ENCODE assay signal across 14 mouse cellular contexts in the genomic region with DNA sequence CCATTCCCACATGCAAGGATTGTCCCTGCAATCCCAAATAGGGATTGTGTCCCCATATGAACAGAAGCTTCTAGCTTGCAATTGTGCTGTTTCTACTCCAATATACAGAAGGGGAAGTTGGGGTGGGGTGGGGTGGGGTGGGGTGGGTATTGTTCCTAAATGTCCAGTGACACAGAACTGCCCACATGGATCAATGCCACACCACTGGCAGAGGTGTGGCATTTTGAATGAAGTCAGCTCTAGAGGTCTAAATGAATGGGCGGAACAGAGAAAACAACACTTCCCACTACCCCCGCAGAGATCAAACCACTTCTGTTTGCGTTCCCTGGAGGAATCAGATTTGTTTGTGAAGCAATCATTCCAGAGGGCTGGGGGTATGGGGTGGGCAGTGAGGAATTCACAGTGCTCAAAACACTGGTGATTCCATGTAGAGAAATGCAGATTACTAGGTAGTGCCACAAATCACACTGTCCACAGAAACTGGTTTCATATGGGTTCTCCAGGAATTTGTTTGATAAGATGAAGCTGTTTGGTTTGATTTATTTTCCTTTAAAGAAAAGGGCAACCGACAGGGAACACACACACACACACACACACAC.
DNase-seq lines count a peak whose midpoint lies in the region; ATAC-seq lines count a peak whose summit lies in the region.
"Had no signal": no experiment of that assay in that cellular context is flagged by ENCODE, and none has a peak within 500 bp of the region (broad histone marks: within the 10 kb centered on the region; RNA-seq: fewer than 3 reads in every experiment).

No protein-coding gene starts in this region.

- peak; percentile 53; the same call in 1 of the 2 replicates for ATAC-seq in kidney, embryonic 16.5 days (ENCODE audit: low FRiP score, low TSS enrichment)
- no peak for ATAC-seq in embryonic facial prominence, embryonic 11.5 days (replicated peaks; ENCODE audit: insufficient number of reproducible peaks, low FRiP score, low TSS enrichment, low read depth)
- peak; percentile 57 for ATAC-seq in granulocyte monocyte progenitor cell, adult 5-6 weeks (replicated peaks; ENCODE audit: poor library complexity, severe bottlenecking)
- ATAC-seq: forebrain, embryonic 13.5 days had no signal

- 23% methylated on average over 4 of the region's 4 CpGs for WGBS in kidney, embryonic 16.5 days
- 30% methylated on average over 4 of the region's 4 CpGs for WGBS in embryonic facial prominence, embryonic 11.5 days

- H3K4me1 ChIP-seq in kidney, embryonic 16.5 days (ENCODE audit: insufficient read depth, low read length), result peaks cover 13% of the 10 kb centered on the region
- H3K4me1 ChIP-seq in embryonic facial prominence, embryonic 11.5 days (ENCODE audit: control insufficient read depth, insufficient read depth, low read length), result no peaks in the 10 kb centered on the region

- H3K27ac ChIP-seq in kidney, embryonic 16.5 days (ENCODE audit: low read length), result no peak overlapping the region
- no peak overlapping the region for H3K27ac ChIP-seq in embryonic facial prominence, embryonic 11.5 days (replicated peaks; ENCODE audit: low read depth, low read length)
- H3K27ac ChIP-seq: embryonic facial prominence, embryonic 15.5 days; forebrain, embryonic 13.5 days; heart, adult 2 months; midbrain, embryonic 15.5 days had no signal

- no peaks in the 10 kb centered on the region for H3K27me3 ChIP-seq in kidney, embryonic 16.5 days (ENCODE audit: insufficient read depth, low read length)
- H3K27me3 ChIP-seq in embryonic facial prominence, embryonic 11.5 days (ENCODE audit: control insufficient read depth, insufficient read depth, low read length), result no peaks in the 10 kb centered on the region
- H3K27me3 ChIP-seq: CH12.LX; embryonic facial prominence, embryonic 15.5 days; forebrain, embryonic 13.5 days; midbrain, embryonic 15.5 days had no signal

- H3K9me3 ChIP-seq in kidney, embryonic 16.5 days (ENCODE audit: low read length), result no peaks in the 10 kb centered on the region
- no peaks in the 10 kb centered on the region for H3K9me3 ChIP-seq in embryonic facial prominence, embryonic 11.5 days (replicated peaks; ENCODE audit: control insufficient read depth, low read length)
- H3K9me3 ChIP-seq: embryonic facial prominence, embryonic 15.5 days; forebrain, embryonic 13.5 days; midbrain, embryonic 15.5 days had no signal

- no peak overlapping the region for H3K9ac ChIP-seq in kidney, embryonic 16.5 days (replicated peaks; ENCODE audit: low read length)
- H3K9ac ChIP-seq in embryonic facial prominence, embryonic 11.5 days (replicated peaks; ENCODE audit: low read length), result no peak overlapping the region
- H3K9ac ChIP-seq: embryonic facial prominence, embryonic 15.5 days; forebrain, embryonic 13.5 days; midbrain, embryonic 15.5 days had no signal

- DNase-seq in kidney, postnatal 4 days, result no peak
- peak; percentile 18 for DNase-seq in embryonic facial prominence, embryonic 11.5 days (ENCODE audit: low spot score)
- peak; percentile 21 for DNase-seq in neural tube, embryonic 10.5 days (ENCODE audit: extremely low spot score, low spot score)
- no peak for DNase-seq in testis, postnatal 14 days (ENCODE audit: low spot score)
- no peak for DNase-seq in T-cell, adult 2 months (ENCODE audit: low spot score)
- DNase-seq: cerebellum, adult 2 months; heart, adult 2 months; heart, postnatal 14 days had no signal

- H3K4me3 ChIP-seq in kidney, embryonic 16.5 days (ENCODE audit: low read length), result no peak overlapping the region
- H3K4me3 ChIP-seq in embryonic facial prominence, embryonic 11.5 days (ENCODE audit: low read depth, low read length), result no peak overlapping the region
- H3K4me3 ChIP-seq: embryonic facial prominence, embryonic 15.5 days; forebrain, embryonic 13.5 days; heart, adult 2 months; midbrain, embryonic 15.5 days had no signal

- no peak overlapping the region for H3K4me2 ChIP-seq in kidney, embryonic 16.5 days (replicated peaks; ENCODE audit: low read depth, low read length)
- no peak overlapping the region for H3K4me2 ChIP-seq in embryonic facial prominence, embryonic 11.5 days (ENCODE audit: low read depth, low read length)
- H3K4me2 ChIP-seq: embryonic facial prominence, embryonic 15.5 days; forebrain, embryonic 13.5 days; midbrain, embryonic 15.5 days had no signal

- H3K36me3 ChIP-seq in kidney, embryonic 16.5 days (ENCODE audit: insufficient read depth, low read length), result no peaks in the 10 kb centered on the region
- no peaks in the 10 kb centered on the region for H3K36me3 ChIP-seq in embryonic facial prominence, embryonic 11.5 days (replicated peaks; ENCODE audit: control insufficient read depth, insufficient read depth, low read depth, low read length)
- H3K36me3 ChIP-seq: embryonic facial prominence, embryonic 15.5 days; midbrain, embryonic 15.5 days had no signal

Comparison
In these comparisons a context has a peak if more than half of its experiments do, and no peak if none do; other contexts are left out.
1. DNase-seq: peak in embryonic facial prominence, embryonic 11.5 days (single experiment) and neural tube, embryonic 10.5 days (single experiment); none in kidney, postnatal 4 days (0 of 2), testis, postnatal 14 days (single experiment) and T-cell, adult 2 months (single experiment).